Mouse (Mus musculus): ENCODE data around the gene Phactr2. TPM values are rescaled to one million over a fixed set of nuclear protein-coding genes. Genes with fewer than 3 reads are reported as not detected.
A peak's percentile ranks its signal among the peaks of the same experiment; 100 is the strongest.
"Not testable (repeated sequence)": the region's sequence is repeated elsewhere in the genome, so short reads cannot be mapped to it uniquely, and the experiment has no call there.

The Phactr2 gene
- polyA plus RNA-seq, 1 experiment from 2014 or later, result 7.5 TPM

DNA sequence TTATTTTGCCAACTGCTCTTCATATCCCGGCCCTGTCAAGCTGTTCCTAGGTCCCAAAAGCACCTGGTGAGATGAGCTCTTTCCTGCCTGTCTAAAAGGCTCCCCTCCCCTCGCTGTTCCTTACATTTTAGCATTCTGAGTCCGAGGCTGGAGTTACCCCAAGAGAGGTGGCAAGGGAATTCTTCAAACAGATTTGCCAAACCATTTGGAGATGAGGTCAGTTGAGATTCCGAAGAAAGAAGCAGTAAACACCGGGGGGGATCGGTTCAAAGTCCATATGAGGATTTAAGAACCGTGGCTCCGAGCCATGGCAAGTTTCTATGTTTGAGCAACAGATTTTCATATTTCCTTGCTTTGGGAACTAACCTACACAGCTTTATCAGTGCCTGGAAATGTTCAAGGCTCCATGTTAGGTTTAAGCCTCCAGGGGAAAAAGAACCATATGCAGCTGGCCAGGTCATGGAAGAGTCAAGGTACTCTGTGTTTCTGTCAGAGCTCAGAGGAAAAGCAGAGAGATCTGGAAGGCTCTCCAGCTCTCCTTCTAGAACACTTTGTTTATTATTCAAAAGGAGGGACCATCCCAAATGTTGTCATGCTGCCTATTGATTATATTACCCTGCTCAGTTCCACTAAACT lies 277.2 kb downstream of the Phactr2 start:
- no peaks in the 10 kb centered on the region for H3K9me3 ChIP-seq (ENCODE audit: control insufficient read depth, low read length)
- no peak overlapping the region for H3K27ac ChIP-seq (ENCODE audit: low read depth, low read length)
- H3K27me3 ChIP-seq (ENCODE audit: control insufficient read depth, insufficient read depth, low read length), result no peaks in the 10 kb centered on the region
- no peak overlapping the region for H3K4me2 ChIP-seq (ENCODE audit: low read depth, low read length)
- WGBS, result 81% methylated on average over 8 of the region's 8 CpGs
- no peak overlapping the region for H3K9ac ChIP-seq (replicated peaks; ENCODE audit: low read depth, low read length)
- H3K4me1 ChIP-seq (ENCODE audit: control insufficient read depth, insufficient read depth, low read length), result peaks cover 5% of the 10 kb centered on the region
- ATAC-seq (ENCODE audit: low read depth), result no peak
- H3K4me3 ChIP-seq (ENCODE audit: low read depth, low read length), result no peak overlapping the region
- H3K36me3 ChIP-seq (ENCODE audit: control insufficient read depth, insufficient read depth, low read length), result no peaks in the 10 kb centered on the region

DNA sequence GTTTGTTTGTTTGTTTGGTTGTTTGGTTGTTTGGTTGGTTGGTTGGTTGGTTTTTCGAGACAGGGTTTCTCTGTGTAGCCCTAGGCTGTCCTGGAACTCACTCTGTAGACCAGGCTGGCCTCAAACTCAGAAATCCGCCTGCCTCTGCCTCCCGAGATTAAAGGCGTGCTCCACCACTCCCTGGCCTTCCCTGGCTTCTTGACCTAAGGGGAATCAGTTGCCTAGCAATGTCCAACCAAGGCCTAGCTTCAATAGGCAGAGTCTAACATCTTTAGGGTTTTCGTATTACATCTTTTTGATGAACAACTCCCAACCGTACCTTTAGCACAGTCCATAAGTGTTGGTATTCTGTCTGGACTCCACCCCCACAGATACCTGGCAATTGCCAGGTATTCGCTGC lies 280.7 kb downstream of the Phactr2 start:
- H3K4me1 ChIP-seq (ENCODE audit: control insufficient read depth, insufficient read depth, low read length); H3K27ac ChIP-seq (ENCODE audit: low read depth, low read length); H3K9me3 ChIP-seq (ENCODE audit: control insufficient read depth, low read length); H3K27me3 ChIP-seq (ENCODE audit: control insufficient read depth, insufficient read depth, low read length); H3K9ac ChIP-seq (replicated peaks; ENCODE audit: low read depth, low read length): not testable (repeated sequence)
- peak; percentile 21; the same call in 1 of the 2 replicates for ATAC-seq (ENCODE audit: low read depth)
- 88% methylated on average over 7 of the region's 7 CpGs for WGBS
- Histone ChIP-seq H3K36me3 (ENCODE audit: control insufficient read depth, insufficient read depth, low read length) (peaks cover 12% of the 10 kb centered on the region), H3K4me2 (ENCODE audit: low read depth, low read length) (peak overlapping the region; percentile 58; the same call in 1 of the 2 replicates), H3K4me3 (ENCODE audit: low read depth, low read length) (peak overlapping the region; percentile 96)

DNA sequence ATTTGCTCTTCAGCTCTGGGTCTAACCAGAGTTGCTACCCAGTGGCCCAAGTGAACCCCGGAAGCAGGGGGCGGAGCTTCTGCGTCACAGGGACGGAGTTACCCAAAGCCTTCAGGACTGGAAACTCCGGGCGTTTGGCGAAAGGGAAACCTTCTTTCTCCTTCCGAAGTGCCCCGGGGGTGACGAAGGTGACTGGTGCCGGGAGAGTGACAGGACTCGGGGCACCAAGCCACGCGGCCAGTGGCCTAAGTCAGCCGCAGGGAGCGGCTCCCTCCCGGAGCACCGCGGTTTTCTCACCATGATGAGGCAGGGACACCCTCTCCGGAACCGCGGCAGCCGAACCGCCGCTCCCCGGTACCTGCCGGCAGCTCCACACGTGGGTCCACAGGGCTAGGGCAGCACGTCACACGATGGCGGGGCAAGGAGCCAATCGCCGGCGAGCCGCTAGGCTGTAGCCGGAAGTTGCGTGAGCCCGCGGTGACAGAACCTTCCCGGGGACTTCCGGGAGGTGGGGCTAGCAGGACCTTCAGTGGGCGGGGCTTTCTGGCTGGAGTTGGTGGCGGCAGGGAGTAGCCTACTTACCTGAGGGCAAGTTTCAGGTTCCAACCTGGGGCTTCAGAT lies 281.4 kb downstream of the Phactr2 start, which contains the start of gene Ltv1:
TSS of gene Ltv1 (minus strand) at position 438 of the 621 bp plus-strand sequence.
- WGBS, result under 1% methylated on average over 43 of the region's 43 CpGs
- Histone ChIP-seq H3K9ac (replicated peaks; ENCODE audit: low read depth, low read length) (peak within 1 kb of the TSS; percentile 78), H3K36me3 (ENCODE audit: control insufficient read depth, insufficient read depth, low read length) (peaks cover 12% of the 10 kb centered on the region), H3K9me3 (ENCODE audit: control insufficient read depth, low read length) (no peaks in the 10 kb centered on the region), H3K27ac (ENCODE audit: low read depth, low read length) (peak within 1 kb of the TSS; percentile 69; the same call in 1 of the 2 replicates), H3K4me3 (ENCODE audit: low read depth, low read length) (peak within 1 kb of the TSS; percentile 96), H3K4me2 (ENCODE audit: low read depth, low read length) (peak within 1 kb of the TSS; percentile 58), H3K4me1 (ENCODE audit: control insufficient read depth, insufficient read depth, low read length) (peaks cover 5% of the 10 kb centered on the region), H3K27me3 (ENCODE audit: control insufficient read depth, insufficient read depth, low read length) (no peaks in the 10 kb centered on the region)
- ATAC-seq (ENCODE audit: low read depth), result peak; percentile 100

DNA sequence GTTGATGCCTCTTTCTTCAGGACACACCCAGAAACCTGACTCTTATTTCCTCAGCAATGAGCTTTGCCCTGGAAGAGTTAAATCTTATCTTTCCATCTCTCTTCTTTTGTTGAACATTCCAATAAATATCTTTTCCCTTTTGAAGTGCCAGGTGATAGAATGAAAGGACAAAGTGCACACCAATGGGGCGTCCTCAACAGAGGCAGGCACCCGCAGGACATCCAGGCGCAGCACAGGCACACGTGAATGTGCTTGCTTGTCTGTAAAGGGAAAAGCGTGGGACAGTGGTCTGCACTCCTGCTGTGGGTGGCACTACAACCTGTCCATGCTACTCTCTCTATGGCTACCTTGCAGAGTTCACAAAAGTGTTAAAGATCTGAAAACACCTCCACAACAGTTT lies 284.3 kb downstream of the Phactr2 start:
- no peak overlapping the region for H3K27ac ChIP-seq (ENCODE audit: low read depth, low read length)
- H3K36me3 ChIP-seq (ENCODE audit: control insufficient read depth, insufficient read depth, low read length), result peaks cover 28% of the 10 kb centered on the region
- ATAC-seq (ENCODE audit: low read depth), result no peak
- WGBS, result 83% methylated on average over 5 of the region's 5 CpGs
- H3K9ac ChIP-seq (replicated peaks; ENCODE audit: low read depth, low read length), result no peak overlapping the region
- H3K27me3 ChIP-seq (ENCODE audit: control insufficient read depth, insufficient read depth, low read length), result no peaks in the 10 kb centered on the region
- no peaks in the 10 kb centered on the region for H3K9me3 ChIP-seq (ENCODE audit: control insufficient read depth, low read length)
- no peak overlapping the region for H3K4me3 ChIP-seq (ENCODE audit: low read depth, low read length)
- no peak overlapping the region for H3K4me2 ChIP-seq (ENCODE audit: low read depth, low read length)
- peaks cover 5% of the 10 kb centered on the region for H3K4me1 ChIP-seq (ENCODE audit: control insufficient read depth, insufficient read depth, low read length)

DNA sequence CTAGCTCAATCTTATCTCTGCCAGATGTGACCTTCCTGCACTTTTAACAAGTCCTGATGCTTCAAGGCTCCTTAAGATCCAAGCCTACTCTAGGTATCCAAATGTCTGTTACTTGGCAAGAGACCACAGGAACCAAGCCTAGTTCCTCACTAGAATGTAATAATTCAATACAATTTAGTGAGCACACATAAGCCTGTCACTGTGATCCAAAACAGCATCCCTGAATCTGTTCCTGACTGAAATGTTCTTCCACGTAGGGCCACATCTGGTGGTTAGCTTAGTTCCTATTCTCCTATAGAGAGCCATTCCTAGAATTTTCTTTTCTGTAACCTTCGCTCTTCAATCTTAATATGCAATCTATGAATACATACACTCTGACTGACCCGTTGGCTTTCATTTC lies 287.5 kb downstream of the Phactr2 start:
- H3K9ac ChIP-seq (replicated peaks; ENCODE audit: low read depth, low read length), result no peak overlapping the region
- no peak overlapping the region for H3K4me3 ChIP-seq (ENCODE audit: low read depth, low read length)
- H3K4me2 ChIP-seq (ENCODE audit: low read depth, low read length), result no peak overlapping the region
- no peaks in the 10 kb centered on the region for H3K9me3 ChIP-seq (ENCODE audit: control insufficient read depth, low read length)
- H3K27ac ChIP-seq (ENCODE audit: low read depth, low read length), result no peak overlapping the region
- H3K27me3 ChIP-seq (ENCODE audit: control insufficient read depth, insufficient read depth, low read length), result no peaks in the 10 kb centered on the region
- no peaks in the 10 kb centered on the region for H3K4me1 ChIP-seq (ENCODE audit: control insufficient read depth, insufficient read depth, low read length)
- WGBS, result 96% methylated on average over 3 of the region's 3 CpGs
- H3K36me3 ChIP-seq (ENCODE audit: control insufficient read depth, insufficient read depth, low read length), result peaks cover 37% of the 10 kb centered on the region
- no peak for ATAC-seq (ENCODE audit: low read depth)

DNA sequence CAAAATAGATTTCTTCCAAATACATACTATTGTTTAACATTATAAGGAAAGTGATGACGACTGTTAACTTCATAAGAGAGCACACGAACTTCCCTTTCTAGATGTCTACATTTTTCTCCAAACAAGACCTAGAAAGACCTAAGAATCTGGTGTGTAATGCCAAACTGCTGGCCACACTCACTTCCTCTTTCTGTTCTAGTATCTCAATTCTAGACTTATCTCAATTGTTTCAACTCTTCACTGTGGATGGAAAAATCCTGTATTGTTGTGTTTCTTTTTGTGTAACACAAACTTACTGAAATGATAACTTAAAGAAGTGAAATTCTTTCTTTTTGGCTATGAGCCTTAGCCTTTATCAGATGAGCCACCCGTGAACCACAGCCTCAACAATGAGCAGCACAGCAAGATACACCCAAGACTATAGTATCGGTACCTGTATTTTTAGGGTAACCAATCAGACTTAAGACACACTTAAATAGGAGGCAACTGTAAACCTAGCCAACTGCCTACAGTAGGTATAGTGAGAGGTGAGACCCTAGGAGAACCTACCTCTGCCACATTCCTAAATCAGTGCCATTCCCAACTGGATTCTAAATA lies 289.9 kb downstream of the Phactr2 start:
- no peak overlapping the region for H3K27ac ChIP-seq (ENCODE audit: low read depth, low read length)
- WGBS, result 94% methylated on average over 4 of the region's 4 CpGs
- ATAC-seq (ENCODE audit: low read depth), result no peak
- H3K4me3 ChIP-seq (ENCODE audit: low read depth, low read length), result no peak overlapping the region
- no peaks in the 10 kb centered on the region for H3K4me1 ChIP-seq (ENCODE audit: control insufficient read depth, insufficient read depth, low read length)
- no peaks in the 10 kb centered on the region for H3K9me3 ChIP-seq (ENCODE audit: control insufficient read depth, low read length)
- peaks cover 46% of the 10 kb centered on the region for H3K36me3 ChIP-seq (ENCODE audit: control insufficient read depth, insufficient read depth, low read length)
- no peaks in the 10 kb centered on the region for H3K27me3 ChIP-seq (ENCODE audit: control insufficient read depth, insufficient read depth, low read length)
- H3K9ac ChIP-seq (replicated peaks; ENCODE audit: low read depth, low read length), result no peak overlapping the region
- H3K4me2 ChIP-seq (ENCODE audit: low read depth, low read length), result no peak overlapping the region

DNA sequence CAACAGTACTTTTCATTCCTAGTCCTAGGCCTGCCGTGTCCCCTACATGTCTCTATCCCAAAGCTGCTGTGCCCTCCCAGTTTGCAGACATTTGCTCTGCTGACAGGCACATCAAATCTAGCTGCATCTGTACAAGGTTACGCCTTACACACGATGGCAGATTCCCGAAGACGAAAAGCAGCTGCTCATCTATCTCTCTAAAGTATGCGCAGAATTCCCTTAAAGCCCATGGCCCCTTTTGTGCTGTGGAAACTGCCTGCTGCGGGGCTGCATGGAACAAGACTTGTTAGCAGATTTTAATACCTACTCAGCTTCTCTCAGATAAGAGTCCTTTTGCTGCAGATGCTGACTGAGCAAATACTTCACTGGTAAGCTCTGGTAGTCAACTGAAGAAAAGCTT lies 294.0 kb downstream of the Phactr2 start:
- Histone ChIP-seq H3K4me3 (ENCODE audit: low read depth, low read length) (no peak overlapping the region), H3K27ac (ENCODE audit: low read depth, low read length) (no peak overlapping the region), H3K4me1 (ENCODE audit: control insufficient read depth, insufficient read depth, low read length) (no peaks in the 10 kb centered on the region), H3K9ac (replicated peaks; ENCODE audit: low read depth, low read length) (no peak overlapping the region), H3K27me3 (ENCODE audit: control insufficient read depth, insufficient read depth, low read length) (no peaks in the 10 kb centered on the region), H3K36me3 (ENCODE audit: control insufficient read depth, insufficient read depth, low read length) (peaks cover 48% of the 10 kb centered on the region), H3K4me2 (ENCODE audit: low read depth, low read length) (no peak overlapping the region), H3K9me3 (ENCODE audit: control insufficient read depth, low read length) (no peaks in the 10 kb centered on the region)
- WGBS, result 93% methylated on average over 7 of the region's 7 CpGs
- no peak for ATAC-seq (ENCODE audit: low read depth)

DNA sequence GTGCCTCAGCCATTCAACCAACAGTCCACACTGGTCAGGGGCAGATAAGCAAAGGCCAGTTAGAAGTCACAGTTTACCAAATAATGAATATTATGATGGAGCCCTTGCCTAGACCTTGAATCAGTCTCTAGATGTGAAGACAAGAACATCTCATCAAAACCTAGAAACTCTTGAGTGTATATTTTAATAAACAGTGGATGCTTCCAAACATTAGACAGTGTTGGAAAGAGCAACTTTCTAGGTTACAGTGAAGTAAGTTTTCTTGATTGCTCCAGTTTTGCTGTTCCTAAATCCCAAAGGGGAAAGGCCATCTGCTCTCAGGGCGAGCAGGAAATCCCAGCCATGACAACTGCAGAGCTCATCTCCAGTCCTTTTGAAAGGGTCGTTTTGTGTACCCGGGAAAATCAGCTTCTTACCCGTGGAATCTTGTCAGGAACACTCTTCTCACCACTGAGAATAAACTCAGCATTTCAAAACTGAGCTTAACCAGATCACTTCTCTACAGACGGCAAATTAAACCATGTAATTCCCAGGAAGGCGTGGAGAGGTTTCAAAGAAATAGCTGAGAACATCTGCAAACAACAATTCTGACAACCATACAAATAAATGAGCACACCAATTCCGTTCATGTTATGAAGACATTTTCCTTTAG lies 296.1 kb downstream of the Phactr2 start, which contains the start of gene Zc2hc1b:
TSS of gene Zc2hc1b (minus strand) at position 51 of the 652 bp plus-strand sequence.
- Histone ChIP-seq H3K9me3 (ENCODE audit: control insufficient read depth, low read length) (no peaks in the 10 kb centered on the region), H3K27me3 (ENCODE audit: control insufficient read depth, insufficient read depth, low read length) (no peaks in the 10 kb centered on the region), H3K4me3 (ENCODE audit: low read depth, low read length) (no peak within 1 kb of the TSS), H3K9ac (replicated peaks; ENCODE audit: low read depth, low read length) (no peak within 1 kb of the TSS), H3K4me1 (ENCODE audit: control insufficient read depth, insufficient read depth, low read length) (no peaks in the 10 kb centered on the region), H3K4me2 (ENCODE audit: low read depth, low read length) (no peak within 1 kb of the TSS), H3K27ac (ENCODE audit: low read depth, low read length) (no peak within 1 kb of the TSS), H3K36me3 (ENCODE audit: control insufficient read depth, insufficient read depth, low read length) (peaks cover 48% of the 10 kb centered on the region)
- WGBS, result 62% methylated on average over 7 of the region's 7 CpGs
- no peak for ATAC-seq (ENCODE audit: low read depth)

DNA sequence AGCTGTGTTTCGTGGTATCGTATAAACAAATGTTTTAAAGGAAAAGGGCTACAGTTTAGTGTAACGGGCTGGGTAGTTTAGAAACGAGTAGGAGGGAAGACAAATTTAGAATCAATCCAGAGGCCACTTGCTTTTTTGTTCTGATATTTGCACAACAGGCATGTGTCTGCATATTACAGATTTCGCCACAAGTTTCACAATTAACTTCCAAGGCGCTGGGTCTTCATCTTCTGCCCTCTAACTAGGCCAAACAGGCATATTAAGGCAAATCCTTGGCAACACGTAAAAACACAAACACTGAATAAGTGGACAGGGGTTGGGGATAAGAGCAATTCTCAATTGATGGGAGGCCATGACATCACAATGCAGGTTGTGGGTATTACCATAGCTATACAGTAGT lies 298.3 kb downstream of the Phactr2 start:
- no peaks in the 10 kb centered on the region for H3K4me1 ChIP-seq (ENCODE audit: control insufficient read depth, insufficient read depth, low read length)
- peaks cover 34% of the 10 kb centered on the region for H3K36me3 ChIP-seq (ENCODE audit: control insufficient read depth, insufficient read depth, low read length)
- ATAC-seq (ENCODE audit: low read depth), result no peak
- no peak overlapping the region for H3K27ac ChIP-seq (ENCODE audit: low read depth, low read length)
- no peaks in the 10 kb centered on the region for H3K27me3 ChIP-seq (ENCODE audit: control insufficient read depth, insufficient read depth, low read length)
- WGBS, result 92% methylated on average over 7 of the region's 7 CpGs
- H3K4me3 ChIP-seq (ENCODE audit: low read depth, low read length), result no peak overlapping the region
- no peak overlapping the region for H3K9ac ChIP-seq (replicated peaks; ENCODE audit: low read depth, low read length)
- H3K4me2 ChIP-seq (ENCODE audit: low read depth, low read length), result no peak overlapping the region
- H3K9me3 ChIP-seq (ENCODE audit: control insufficient read depth, low read length), result no peaks in the 10 kb centered on the region

Data from neural tube, embryonic 14.5 days (tissue).